Mouse (Mus musculus) ES-Bruce4 (cell line): ENCODE measurements around the gene AC192777.2.
A peak's percentile ranks its signal among the peaks of the same experiment; 100 is the strongest.
"Not testable (repeated sequence)": the region's sequence is repeated elsewhere in the genome, so short reads cannot be mapped to it uniquely, and the experiment has no call there.

ENCODE experiments used
- CTCF ChIP-seq: IDR thresholded peaks from one replicate; pipeline ENCODE4 v1.8.1; 2011; ENCODE audit warnings: low read depth, low read length
- EP300 ChIP-seq: IDR thresholded peaks from 2 replicates; pipeline ENCODE4 v1.6.1; 2011; ENCODE audit warnings: low read depth, low read length; ENCODE audit not compliant: insufficient read depth
- POLR2A ChIP-seq: IDR thresholded peaks from one replicate; pipeline ENCODE4 v1.8.1; 2011; ENCODE audit warnings: low read length; ENCODE audit not compliant: insufficient read depth

GRCm38 (mm10) chr17:40116877-40117276 is 21.6 kb downstream of the AC192777.2 start:
- not testable (repeated sequence) for TF ChIP-seq POLR2A, EP300
- peak; percentile 33 for TF ChIP-seq CTCF
